Mouse (Mus musculus) liver, embryonic 14 days (tissue): ENCODE data around the gene Olfr1097. TPM values are rescaled to one million over a fixed set of nuclear protein-coding genes. Genes with fewer than 3 reads are reported as not detected.

Experiments used
- polyA plus RNA-seq: library from polyadenylated mRNA; depleted of rRNA; stranded (reverse); fragments of >200 nt; gene quantifications from 2 replicates; pipeline ENCODE4 v1.2.3, GENCODE M21; 2012; rRNA removed

The Olfr1097 gene
- not detected in 2 replicates for polyA plus RNA-seq

GRCm38 (mm10) chr2:86892116-86892515 is at the start of gene Olfr1097:
TSS of gene Olfr1097 (minus strand) at chr2:86892216.

GRCm38 (mm10) chr2:86924445-86924844 is 32.4 kb upstream of the Olfr1097 start, which contains the start of gene Olfr1098:
TSS of gene Olfr1098 (minus strand) at chr2:86924545.

GRCm38 (mm10) chr2:86874702-86875101 is 17.3 kb downstream of the Olfr1097 start, which contains the start of gene Gm13723:
TSS of gene Gm13723 (minus strand) at chr2:86874802.

GRCm38 (mm10) chr2:86851596-86851995 is 40.4 kb downstream of the Olfr1097 start, which contains the start of gene Olfr1095:
TSS of gene Olfr1095 (minus strand) at chr2:86851696.

Other genes starting within 250 kb of the Olfr1097 start
- gene Olfr1085, start 230.2 kb downstream of the Olfr1097 start, polyA plus RNA-seq: not detected in 2 replicates
- gene Olfr1086, start 212.1 kb downstream of the Olfr1097 start, polyA plus RNA-seq: not detected in 2 replicates
- gene Olfr1087, start 193.8 kb downstream of the Olfr1097 start, polyA plus RNA-seq: not detected in 2 replicates
- gene Olfr1089, start 158.5 kb downstream of the Olfr1097 start, polyA plus RNA-seq: not detected in 2 replicates
- not detected in 2 replicates for gene Olfr1090, start 133.2 kb downstream of the Olfr1097 start, polyA plus RNA-seq
- not detected in 2 replicates for gene Olfr1093, start 109.7 kb downstream of the Olfr1097 start, polyA plus RNA-seq
- gene Olfr141, start 82.2 kb downstream of the Olfr1097 start, polyA plus RNA-seq: not detected in 2 replicates
- not detected in 2 replicates for gene Olfr1094, start 67.6 kb downstream of the Olfr1097 start, polyA plus RNA-seq
- not detected in 2 replicates for gene Olfr1095, start 40.5 kb downstream of the Olfr1097 start, polyA plus RNA-seq
- not detected in 2 replicates for gene Gm13723, start 17.4 kb downstream of the Olfr1097 start, polyA plus RNA-seq
- gene Olfr1098, start 32.3 kb upstream of the Olfr1097 start, polyA plus RNA-seq: not detected in 2 replicates
- gene Olfr1099, start 68.5 kb upstream of the Olfr1097 start, polyA plus RNA-seq: not detected in 2 replicates
- not detected in 2 replicates for gene Olfr1100, start 87.7 kb upstream of the Olfr1097 start, polyA plus RNA-seq
- not detected in 2 replicates for gene Olfr1101, start 99.0 kb upstream of the Olfr1097 start, polyA plus RNA-seq
- not detected in 2 replicates for gene Olfr1102, start 106.2 kb upstream of the Olfr1097 start, polyA plus RNA-seq
- not detected in 2 replicates for gene Olfr1104, start 134.9 kb upstream of the Olfr1097 start, polyA plus RNA-seq
- gene Olfr1105, start 144.3 kb upstream of the Olfr1097 start, polyA plus RNA-seq: not detected in 2 replicates
- gene Olfr1106, start 160.1 kb upstream of the Olfr1097 start, polyA plus RNA-seq: not detected in 2 replicates
- gene Olfr1107, start 183.6 kb upstream of the Olfr1097 start, polyA plus RNA-seq: not detected in 2 replicates
- gene Olfr1109, start 203.8 kb upstream of the Olfr1097 start, polyA plus RNA-seq: not detected in 2 replicates
- gene Olfr259, start 222.4 kb upstream of the Olfr1097 start, polyA plus RNA-seq: not detected in 2 replicates
- gene Olfr1110, start 248.1 kb upstream of the Olfr1097 start, polyA plus RNA-seq: not detected in 2 replicates